Mouse (Mus musculus) B cell, adult 67 days (primary cell): ENCODE results near the gene Gm10428. TPM values are rescaled to one million over a fixed set of nuclear protein-coding genes. Genes with fewer than 3 reads are reported as not detected.

ENCODE experiments used
- total RNA-seq, 2 experiments: library from RNA; stranded (reverse); gene quantifications; 4 replicates each; pipeline ENCODE4 v1.2.4; 2023

Gene Gm10428
- total RNA-seq, result not detected

DNA sequence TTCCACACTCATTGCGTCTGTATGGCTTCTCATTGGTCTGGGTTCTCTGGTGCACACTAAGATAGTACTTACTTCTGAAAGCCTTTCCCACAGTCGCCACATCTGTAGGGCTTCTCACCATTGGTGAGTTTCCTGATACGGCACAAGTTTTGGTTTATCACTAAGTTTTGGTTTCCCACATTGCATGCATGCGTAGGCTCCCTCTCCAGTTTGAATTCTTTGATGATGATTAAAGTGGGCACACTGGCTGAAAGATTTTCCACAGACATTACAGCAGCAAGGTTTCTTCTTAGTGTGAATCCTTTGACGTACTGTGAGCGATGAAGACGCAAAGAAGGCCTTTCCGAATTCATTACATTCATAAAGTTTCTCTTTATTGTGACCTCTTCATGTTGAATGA, at the start of gene Gm10428:
Gene Gm10428 (plus strand): TSS at position 321 of the 400 bp plus-strand sequence.

DNA sequence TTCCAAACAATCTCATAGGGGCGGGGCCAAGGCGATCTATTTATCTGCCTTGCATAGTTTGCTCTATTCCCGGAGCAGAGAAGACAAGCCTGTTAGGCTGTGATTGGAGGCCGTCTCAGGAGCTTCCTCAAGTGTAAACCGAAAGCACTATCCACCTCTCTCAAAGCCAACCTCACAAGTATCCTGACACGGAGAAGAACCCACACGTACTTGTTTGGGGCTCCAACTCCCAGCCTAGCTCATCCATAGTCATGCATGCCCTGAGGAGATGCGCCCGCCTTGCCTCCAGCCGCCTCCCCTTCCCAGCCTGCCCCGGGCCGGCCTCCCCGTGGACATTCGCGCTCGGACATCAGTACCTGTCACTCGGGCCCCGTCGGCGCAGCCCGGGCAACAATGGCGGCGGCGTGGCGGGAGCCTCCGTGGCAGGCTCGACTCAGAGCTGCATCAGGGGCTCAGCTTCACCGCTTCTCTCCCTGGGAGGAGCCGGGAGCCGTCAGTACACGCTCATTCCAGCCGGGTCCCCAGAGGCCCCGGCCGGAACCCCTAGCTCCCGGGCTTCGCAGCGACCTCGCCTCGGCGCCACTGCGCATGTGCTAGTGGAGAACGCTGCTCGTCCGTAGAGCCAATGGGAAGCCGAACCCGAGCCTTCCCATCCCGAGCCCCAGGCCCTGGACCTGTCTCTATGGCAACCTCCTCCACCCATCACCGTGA, 21.4 kb upstream of the Gm10428 start, which contains the start of gene Zfp287:
Gene Zfp287 (minus strand): TSS at position 595 of the 711 bp plus-strand sequence.

DNA sequence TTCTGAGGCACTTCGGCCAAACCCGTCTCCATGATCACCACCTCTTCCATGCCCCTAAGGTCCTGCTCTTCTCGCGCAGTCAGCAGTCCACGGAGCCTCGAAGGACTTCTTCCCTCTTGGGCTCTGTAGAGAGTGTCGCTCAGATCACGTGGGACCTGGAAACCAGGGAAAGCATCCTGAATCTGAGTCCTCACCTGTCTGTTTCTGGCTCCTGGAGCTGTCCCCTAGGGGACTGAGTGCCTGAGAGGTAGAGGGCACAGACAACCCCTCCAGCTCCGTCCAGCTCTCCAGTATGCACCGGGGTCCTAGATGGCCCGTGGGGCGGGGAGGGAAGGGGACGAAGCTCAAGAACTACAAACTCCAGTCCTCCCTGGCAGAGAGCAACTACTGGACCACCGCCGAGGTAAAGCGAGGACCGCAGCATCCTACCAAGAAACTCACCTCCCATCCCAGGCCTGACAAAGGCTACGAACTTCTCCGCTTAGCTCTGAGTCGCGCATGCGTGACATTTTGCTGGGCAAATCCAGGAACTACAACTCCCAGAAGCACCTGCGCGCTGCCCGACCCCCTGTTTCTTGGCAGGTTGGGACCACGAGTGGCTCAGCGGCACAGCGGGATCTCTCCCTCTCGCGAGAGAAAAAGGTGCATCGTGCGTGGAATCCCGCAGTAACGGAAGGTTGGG, 36.2 kb downstream of the Gm10428 start, which contains the start of gene Zfp286:
Gene Zfp286 (minus strand): TSS at position 528 of the 682 bp plus-strand sequence.

Other genes starting within 250 kb of the Gm10428 start
- 1 to 10 TPM; 1.9 TPM for gene Cenpv, start 213.8 kb upstream of the Gm10428 start, total RNA-seq
- 1,000 to 10,000 TPM; 1,128 to 1,293 TPM for gene Ubb, start 201.9 kb upstream of the Gm10428 start, total RNA-seq
- 10 to 100 TPM; 49.7 to 52.3 TPM for gene Trpv2, start 178.6 kb upstream of the Gm10428 start, total RNA-seq
- gene Lrrc75a, start 104.6 kb upstream of the Gm10428 start, total RNA-seq, result 1 to 10 TPM; 5.2 to 5.7 TPM
- 10 to 100 TPM; 23.2 to 33.6 TPM for gene Mmgt2, start 104.4 kb upstream of the Gm10428 start, total RNA-seq
- gene Zfp287, start 21.2 kb upstream of the Gm10428 start, total RNA-seq, result 10 to 100 TPM in 1 of 2 experiments, 1 to 10 TPM in 1; 8.2 to 11.8 TPM
- 1 to 10 TPM in 1 of 2 experiments, under 1 TPM in 1; 0.24 to 1.5 TPM for gene Zfp286, start 36.4 kb downstream of the Gm10428 start, total RNA-seq
- 1 to 10 TPM; 1.8 to 2.2 TPM for gene Trim16, start 67.1 kb downstream of the Gm10428 start, total RNA-seq
- gene Fbxw10, start 94.0 kb downstream of the Gm10428 start, total RNA-seq, result 10 to 100 TPM in 1 of 2 experiments, 1 to 10 TPM in 1; 7.3 to 11.4 TPM
- 10 to 100 TPM; 18.5 to 19.5 TPM for gene Tvp23b, start 126.4 kb downstream of the Gm10428 start, total RNA-seq
- not detected for gene Cdrt4, start 198.1 kb downstream of the Gm10428 start, total RNA-seq